Mouse (Mus musculus) thymus, postnatal 0 days (tissue): ENCODE results near the gene Nyx. TPM values are rescaled to one million over a fixed set of nuclear protein-coding genes. Genes with fewer than 3 reads are reported as not detected.
"Not testable (repeated sequence)": the region's sequence is repeated elsewhere in the genome, so short reads cannot be mapped to it uniquely, and the experiment has no call there.

Experiments used
- DNase-seq: peaks from one replicate; pipeline ENCODE4 v3.0.0-alpha.2; 2015; ENCODE audit warnings: low spot score
- polyA plus RNA-seq: library from polyadenylated mRNA; unstranded; fragments of >200 nt; fragmentation: Nextera tagmentation; extraction: Ambion mirVana; gene quantifications from 2 replicates; pipeline ENCODE4 v1.2.1, GENCODE M21; 2015

Gene Nyx
- polyA plus RNA-seq, result 0.05 and 0.10 TPM in 2 replicates

DNA sequence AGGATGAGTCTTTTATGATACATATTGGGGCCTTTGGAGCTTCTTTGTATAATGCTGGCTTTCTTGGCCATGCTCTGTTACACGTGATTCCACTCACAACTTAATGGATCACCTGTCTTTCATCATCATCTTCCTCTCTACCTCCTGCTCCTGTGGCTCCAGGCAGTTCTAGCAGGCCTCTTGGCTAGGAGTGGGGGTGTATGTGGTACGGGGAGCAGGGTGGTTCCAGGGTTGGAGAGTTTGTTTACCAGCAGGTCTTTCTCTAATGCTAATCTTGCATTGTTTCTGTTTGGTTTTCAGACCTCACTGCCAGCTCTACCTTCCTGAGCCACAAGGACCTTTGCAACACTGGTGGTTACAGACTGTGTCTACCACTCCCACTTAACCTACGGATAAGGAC lies at the start of gene Nyx:
Nyx (plus strand) TSS at position 301 of the 400 bp plus-strand sequence.
- DNase-seq, result no peak

DNA sequence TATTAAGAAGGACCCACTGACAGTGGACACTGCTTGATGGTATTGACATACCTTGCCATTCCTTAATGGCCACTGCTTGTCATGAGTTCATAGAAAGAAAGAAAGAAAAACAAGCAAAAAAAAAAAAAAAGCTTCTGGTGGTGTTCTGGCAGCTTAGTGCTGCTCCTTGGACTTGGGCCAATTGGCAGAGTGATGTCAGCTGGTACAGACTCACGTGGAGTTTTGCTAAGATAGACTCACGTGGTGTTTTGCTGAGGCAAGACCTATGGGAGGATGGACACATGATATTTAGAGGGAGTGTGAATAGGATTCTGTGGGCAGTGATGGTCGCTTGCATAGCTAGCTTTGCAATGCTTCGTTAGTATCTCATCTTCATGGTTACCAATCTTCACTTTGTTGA lies 43.9 kb upstream of the Nyx start:
- no peak for DNase-seq

DNA sequence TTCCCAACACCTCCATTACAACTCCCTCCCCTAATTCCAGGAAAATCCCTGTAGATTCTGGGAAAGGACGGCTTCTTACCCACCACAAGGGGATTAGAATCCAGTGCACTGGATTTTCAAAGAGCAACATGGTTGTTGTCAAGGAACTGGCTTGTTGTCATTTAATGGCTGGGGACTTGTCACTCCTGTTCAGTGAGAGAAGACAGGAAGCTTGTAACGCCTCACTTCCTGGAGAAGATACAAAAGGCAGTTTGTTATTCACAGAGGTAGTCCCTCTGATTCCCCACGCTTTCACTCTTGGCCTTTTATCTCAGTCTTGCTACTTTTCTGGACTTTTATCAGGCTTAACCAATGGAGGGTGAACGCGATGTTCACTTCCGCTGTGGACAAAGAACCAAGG lies 34.5 kb upstream of the Nyx start:
- peak; percentile 29 for DNase-seq

DNA sequence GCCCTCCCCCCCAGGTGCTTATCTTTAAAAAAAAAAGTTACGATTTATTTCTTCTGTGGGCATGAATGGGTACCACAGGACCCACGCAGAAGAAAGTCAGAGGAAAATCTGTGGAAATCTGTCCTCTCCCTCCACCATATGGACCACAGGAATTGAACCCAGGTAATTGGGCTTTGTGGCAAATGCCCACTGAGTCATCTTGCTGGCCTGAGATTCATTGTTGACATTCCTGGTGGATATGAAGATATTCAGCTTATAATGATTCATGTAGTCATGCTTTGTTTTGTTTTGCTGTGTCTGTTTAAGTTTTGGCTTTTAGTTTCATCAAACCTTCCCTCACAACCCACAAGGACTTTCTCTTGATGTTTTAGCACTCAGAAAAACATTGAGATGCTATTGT lies 29.9 kb upstream of the Nyx start:
- DNase-seq, result not testable (repeated sequence)

DNA sequence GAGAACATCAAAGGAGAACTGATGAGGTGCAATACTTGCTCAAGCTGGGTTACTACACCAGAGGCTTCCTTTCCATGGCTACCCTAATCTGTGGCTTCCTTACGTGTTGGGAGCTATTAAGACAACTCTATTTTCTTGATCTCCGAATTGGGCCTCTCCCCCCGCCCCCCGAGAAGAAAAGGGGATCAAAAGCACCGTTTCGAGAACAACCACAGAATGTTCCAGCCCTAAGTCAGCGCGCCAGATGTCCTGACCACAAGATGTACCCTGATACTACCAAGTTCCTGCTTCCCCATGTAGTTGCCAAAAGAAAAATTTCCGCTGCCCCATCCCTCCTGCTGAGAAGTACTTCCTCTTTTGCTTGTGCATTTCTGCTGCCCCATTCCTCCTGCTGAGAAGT lies 9.4 kb upstream of the Nyx start:
- DNase-seq, result peak; percentile 37

DNA sequence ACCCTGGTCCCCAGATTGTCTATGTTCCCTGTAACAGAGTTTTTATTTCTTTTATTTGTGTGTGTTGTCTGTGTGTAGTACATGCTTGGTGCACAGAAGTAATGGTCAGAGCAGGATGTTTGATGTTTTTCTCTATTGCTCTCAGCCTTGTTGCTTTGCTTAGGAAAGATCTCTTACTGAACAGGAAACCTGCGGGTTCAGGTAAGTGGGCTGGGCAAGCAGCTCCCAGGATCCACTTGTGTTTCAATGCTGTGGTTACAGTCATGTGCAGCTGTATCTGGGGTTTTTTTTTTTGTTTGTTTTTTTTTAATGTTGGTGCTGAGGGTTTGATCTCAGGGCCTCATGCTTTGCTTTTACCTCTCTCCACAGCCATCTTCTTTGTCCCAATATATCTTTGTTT lies 7.1 kb upstream of the Nyx start:
- DNase-seq, result peak; percentile 61

DNA sequence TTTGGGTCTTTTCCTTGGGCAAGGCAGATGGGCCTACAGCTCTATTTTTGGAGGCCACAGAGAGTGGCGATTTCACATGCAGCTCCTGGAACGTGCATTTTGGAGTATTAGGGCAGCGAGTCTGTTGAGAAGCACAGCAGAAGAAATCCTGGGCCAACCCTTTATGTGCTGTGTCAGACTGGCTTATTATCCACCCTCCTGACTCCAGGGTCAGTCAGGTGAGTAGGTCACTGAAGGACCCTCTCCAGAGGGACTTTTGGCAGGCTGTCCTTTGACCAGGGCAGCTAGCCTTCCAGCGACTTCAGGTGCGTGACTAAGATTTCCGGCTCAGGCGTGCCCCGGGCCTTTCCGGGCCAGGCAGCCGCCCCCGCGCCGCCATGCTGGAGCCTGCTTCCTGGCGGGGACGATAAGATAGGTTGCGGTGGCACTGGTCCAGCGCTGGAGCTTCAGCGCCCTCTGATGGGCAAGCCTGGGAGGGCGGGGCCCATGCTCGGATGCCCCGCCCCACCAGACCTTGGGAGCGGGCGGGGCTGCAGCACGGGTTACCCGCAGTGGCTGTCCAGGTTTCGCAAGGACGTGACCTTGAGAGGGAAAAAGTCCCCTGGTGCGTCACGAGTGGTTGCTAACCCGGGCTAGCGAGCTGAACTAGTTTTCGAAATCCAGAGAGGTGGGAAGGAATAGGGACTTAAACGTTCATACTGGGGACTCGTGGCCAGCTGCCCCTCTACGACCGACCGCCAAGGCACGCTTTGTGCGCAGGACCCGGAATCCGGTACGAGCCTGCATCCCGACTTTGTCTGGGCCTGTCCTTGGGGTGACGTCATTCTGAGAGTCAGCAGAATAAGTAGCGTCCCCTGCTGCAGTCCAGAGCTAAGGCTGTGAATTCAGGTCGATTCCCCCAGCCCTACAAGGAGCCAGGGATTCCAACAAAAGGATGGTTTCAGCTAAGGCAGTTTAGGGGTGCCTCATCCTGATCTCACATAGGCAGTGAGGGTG lies 4.3 kb upstream of the Nyx start:
- peak; percentile 89 for DNase-seq

DNA sequence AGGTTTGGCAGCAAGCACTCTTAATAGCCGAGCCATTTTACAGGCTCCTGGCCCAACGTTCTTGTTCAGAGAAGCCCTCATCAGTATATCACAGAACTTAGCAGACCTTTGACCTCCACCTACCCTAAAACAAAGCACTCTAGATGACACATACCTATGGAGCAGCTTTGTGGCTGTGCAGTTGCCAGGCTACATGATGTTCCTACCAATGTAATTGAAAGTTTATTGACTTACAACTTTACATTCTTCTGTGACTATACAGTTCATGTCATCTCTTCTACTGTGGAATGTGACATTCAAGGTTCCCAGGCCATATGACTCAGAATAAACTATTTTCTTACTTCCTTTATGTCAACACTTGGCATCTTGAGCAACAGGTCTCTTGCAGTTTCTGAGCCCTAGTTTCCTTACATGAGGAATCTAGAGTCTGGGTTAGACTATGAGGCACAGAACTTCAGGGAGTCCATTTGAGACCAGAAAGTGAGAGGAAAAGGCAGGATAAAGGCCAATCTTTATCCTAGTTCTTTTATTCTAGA lies 2.9 kb upstream of the Nyx start:
- DNase-seq, result no peak

DNA sequence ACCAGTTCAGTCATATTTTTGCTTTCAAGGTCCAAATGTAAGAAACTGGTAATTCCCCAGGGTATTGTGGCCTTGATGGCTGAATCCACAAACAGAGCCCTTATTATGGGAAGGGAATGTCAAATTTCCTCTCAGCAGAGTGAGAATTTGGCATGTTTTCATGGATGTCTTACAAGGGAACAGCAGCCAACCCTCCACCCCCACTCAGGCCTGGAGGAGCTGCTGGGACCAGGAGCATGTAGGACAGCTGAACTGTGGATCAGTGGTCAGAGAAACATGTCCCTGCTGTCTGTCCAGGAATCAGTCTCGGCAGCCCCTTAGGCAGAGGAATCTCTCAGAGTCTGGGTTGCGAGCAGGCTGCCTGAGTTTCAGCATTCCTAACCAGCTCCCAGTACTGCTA lies 771 bp downstream of the Nyx start:
- no peak for DNase-seq

DNA sequence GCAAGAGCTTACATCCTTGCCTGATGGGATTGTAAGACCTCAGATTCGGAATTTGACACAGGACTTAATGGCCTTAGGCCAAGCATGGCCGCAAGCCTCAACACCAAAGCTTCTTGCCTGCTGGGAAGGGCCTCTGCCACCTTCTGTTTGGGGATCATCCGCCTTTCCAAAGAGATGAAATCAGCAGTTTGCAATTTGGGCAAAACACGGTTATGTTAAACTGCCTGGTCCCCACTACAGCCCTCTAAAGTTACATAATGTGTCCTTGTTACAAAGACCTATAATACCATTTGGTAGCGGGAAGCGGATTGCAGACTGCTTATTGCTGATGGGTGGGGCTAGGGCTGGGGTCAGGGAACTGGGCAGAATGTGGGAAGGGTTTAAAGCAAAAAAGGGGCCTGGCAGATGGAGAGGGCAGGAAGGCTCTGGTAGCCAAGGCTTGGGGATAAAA lies 1.2 kb downstream of the Nyx start:
- DNase-seq, result no peak

DNA sequence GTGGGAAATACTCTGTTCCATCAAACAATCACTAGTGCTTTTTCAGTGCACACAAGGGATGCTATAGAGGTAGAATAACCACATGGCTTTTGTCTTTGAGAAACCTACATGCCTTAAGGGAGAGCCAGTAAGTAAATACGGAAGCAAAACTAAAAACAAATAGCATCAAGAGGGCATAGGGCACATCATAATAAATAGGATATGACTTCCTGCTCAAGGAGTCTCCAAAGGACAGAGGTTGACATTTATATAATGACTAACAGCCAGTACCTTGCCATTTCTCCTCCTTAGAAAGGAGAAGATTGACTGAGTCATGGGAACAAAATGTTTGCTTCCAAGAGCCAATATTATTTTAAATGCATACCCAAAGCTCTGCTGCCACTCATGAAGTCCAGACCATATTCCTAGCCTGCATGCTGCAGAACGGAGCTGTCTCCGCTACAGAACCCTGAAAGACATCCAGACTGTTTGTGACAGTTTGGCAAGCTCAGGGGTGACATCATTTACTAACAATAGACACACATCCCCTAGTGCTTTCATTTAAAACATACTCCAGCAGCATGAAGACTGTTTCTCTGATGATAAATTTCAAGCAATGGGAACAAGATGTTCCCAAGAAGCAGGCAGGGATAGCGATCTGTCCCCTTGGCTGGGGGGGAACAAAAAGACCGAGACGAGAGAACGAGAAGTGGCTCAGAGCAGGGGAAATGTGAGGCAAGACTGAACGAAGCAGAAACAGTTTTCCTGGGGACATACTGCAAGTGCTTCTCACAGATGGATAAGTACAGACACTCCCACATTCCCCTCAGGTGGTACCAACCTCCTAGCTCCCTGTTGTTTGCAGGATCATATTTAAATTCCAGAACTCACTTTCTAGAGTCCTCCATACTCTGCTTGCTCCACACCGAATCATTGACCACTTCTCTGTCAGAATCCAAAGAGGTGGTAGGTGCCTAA lies 3.5 kb downstream of the Nyx start:
- DNase-seq, result no peak

DNA sequence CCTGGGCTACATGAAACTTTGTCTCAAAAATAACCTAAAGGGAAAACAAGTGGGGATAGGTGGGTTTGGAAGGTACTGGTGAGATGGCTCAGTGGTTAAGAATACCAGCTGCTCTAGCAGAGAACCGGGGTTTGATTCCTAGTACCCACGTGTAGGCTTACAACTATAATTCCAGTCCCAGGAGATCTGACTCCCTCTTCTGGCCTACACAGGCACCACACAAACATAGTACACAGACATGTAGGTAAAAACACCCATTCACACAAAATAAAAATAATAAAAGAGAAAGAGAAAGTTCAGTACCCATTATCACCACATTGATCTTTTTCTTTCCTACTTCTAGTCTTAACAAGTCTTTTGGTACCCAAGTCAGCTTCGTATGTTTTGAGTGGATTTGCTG lies 6.0 kb downstream of the Nyx start:
- DNase-seq, result no peak

DNA sequence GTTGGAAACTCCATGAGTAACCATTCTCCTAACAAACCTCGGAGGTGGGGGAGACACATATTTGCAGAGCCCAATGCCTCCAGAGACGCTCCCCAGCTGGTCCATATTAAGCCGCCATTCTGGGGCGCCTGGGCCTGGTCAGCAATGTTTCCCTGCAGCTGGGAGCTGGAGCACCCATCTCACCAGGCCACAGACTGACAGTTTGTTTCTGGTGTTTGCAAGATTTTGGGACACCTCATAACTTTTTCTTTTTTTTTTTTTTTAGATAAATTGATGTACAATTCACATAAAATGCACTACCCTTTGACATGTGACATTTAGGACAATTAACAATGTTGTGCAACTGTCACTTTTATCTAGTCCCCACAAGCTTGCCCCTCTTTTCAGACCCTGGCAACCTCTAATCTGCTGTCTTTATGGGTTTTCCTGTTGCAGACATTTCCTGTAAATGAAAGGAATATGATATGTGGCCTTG lies 6.9 kb downstream of the Nyx start:
- DNase-seq, result no peak

DNA sequence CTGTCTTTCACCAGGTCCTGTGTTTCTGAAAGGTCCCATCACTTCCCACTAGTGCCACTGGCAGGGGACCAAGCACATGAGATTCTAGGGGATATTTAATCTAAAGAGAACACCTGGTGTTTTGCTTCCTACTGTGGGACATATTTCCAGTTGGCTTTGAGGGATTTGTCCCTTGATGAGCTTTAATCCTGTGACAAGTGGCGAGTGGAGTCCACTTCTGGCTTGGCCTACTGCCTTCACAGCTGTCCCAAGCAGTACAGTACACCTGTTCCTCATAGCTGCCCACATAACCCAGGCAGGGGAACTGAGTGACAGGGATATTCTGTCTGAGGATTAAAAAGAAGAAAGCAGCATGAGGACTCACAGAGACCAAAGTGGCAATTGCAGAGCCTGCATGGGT lies 9.5 kb downstream of the Nyx start:
- no peak for DNase-seq

DNA sequence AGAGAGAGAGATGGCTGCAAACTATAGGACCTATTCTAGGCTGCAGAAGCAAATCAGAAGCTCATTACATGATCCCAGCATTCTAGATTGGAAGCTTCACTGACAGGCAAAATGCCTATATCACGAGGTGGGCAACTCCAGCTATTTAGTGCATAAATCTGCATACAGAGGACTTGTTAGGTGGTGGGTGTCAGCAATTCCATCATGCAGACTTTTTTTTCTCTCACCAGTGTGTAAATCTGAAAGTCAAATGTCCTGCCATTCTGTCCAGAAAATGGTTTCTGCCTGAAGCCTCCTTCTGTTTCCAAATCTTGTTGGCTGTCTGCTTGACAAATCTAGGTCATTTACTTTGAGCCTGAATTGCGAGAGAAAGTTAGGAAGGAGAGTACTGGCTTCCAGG lies 11.7 kb downstream of the Nyx start:
- no peak for DNase-seq

DNA sequence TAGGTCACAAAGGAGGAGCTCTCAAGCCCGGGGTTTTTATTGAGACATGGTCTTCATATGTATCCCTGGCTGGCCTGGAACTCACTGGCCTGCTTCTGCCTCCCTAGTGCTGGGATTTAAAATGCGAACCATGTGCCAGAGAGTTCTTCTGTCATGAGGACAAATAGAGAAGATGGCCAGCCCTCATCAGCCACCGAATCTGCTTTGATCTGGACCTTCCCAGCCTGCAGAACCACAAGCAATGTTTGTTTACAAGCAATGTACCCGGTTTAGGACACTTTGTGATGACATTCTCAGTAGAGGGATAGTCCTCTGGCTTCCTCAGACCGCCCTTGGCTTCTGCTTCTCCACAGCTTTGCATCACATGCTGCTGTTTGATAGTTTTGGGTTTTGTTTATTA lies 12.4 kb downstream of the Nyx start:
- no peak for DNase-seq

DNA sequence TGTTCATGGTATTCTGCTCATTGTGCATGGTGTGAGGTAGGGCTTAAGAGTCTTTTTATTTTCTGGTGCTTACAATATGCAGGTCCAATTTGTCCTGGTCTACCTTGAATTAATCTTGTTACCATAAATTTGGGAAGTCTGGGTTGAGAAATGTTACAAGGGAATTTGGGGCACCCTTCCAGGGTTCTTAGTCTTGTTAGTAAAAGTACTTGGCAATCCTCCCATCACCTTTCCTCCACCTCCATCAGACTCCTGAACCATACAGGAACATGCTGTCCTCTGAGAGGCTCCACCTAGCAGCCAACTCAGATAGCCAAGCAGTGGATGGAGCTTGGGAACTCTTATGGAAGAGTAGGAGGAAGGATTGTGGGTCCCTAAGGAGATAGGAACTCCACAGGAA lies 13.7 kb downstream of the Nyx start:
- DNase-seq, result no peak

DNA sequence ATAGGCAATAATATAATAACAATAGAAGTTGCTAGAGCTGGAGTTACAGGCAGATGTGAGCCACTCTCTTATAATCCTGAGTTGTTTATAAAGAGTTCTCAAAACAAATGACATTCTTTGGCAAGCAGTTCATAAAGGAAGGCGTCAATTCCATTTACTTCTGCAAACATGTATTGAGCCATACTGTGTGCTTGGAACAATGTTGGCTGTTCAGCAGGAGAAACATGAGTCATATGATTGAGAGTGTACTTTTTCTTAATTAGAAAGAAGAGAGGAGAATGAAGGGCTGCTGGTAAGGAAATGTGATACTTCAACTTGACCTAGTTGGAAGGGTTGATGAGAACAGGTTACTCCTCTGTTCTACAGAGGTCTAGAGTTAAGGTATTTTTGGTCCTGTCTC lies 16.7 kb downstream of the Nyx start:
- no peak for DNase-seq

DNA sequence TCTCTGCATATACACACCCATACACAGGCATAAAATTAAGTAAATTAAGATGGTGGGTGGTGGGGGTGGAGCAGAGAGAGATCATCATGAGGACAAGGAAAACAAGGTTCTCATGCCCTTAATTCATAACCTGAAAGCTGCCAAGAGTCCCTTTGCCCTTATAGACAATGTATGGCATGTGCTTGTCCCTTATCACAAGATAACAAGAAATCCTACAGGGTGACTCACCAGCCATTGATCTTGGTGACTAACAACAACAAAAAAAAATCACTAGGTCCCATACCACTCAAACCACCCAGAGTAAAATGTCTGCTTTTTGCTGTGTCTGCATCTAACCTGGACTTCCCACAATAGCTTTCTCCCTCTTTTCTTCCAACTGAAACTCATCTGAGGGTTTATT lies 18.5 kb downstream of the Nyx start:
- DNase-seq, result no peak

DNA sequence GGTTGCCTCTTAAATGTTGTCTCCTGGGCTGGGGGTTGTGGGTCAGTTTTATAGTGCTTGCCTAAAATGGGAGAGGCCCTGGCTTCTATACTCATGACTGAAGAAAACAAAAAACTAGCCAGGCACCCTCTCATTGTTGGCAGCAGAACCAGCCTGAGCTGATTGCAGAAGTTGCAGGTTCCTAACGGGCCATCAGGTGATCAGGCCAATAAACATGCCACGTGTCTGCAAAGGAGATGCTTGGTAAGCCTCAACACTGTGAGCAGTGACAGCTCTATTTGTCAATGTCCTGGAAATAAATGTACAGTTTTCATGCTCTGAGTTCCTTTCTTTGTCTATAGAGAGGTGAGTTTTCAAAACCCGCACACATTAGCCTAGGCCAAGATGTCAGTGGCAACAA lies 23.1 kb downstream of the Nyx start:
- no peak for DNase-seq

DNA sequence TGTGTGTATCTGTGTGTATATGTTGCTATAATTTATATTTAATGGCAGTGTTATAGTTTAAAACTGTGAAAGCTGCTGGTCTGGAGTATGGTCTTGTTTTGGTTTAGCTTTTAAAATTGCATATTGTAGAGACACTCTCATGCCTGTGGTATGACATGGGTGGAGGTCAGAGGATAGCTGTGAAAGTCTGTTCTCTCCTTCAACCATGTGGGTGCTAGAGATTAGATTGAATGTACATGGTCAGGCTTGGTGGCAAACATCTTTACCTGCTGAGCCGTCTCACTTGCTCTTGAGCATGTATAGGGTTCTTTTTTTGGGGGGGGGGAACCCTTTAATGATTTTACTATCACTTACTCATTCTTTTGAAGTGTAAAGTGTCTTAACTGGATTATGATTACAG lies 23.9 kb downstream of the Nyx start:
- DNase-seq, result no peak

DNA sequence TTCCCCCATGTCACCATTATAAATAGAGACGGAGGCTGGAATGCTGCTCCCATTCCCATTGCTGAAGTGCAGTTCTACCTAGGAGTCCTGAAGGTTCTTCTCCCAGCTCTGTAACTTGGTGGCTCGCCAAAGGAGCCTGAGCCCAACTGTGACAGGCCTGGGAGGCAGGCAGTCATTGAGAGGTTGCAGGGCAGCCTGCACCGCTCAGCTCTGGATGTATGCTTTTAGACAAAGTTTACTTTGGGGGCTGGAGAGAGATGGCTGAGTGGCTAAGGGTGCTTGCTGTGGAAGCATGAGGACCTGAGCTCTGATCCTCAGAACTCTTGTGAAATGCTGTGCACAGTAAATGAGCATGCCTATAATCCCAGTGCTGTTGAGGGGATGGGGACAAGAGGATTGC lies 25.0 kb downstream of the Nyx start:
- no peak for DNase-seq
